Mouse (Mus musculus) forebrain, embryonic 16.5 days (tissue): ENCODE measurements around the gene BC048403. TPM values are rescaled to one million over a fixed set of nuclear protein-coding genes. Genes with fewer than 3 reads are reported as not detected.
A peak's percentile ranks its signal among the peaks of the same experiment; 100 is the strongest.

ENCODE experiments used
- ATAC-seq: fragments of 200-750 bp; cut with Nextera tagmentation; 2 replicates; pipeline ENCODE4 v1.8.0; 2017; ENCODE audit warnings: mild to moderate bottlenecking, moderate library complexity
- H3K27ac ChIP-seq: fragments of 300-500 bp; sonication (generic); 2 replicates; pipeline ENCODE4 v1.5.1; 2014; ENCODE audit warnings: low read length, control low read depth
- H3K27me3 ChIP-seq: fragments of 300-500 bp; sonication (generic); replicated peaks from 2 replicates; pipeline ENCODE4 v1.6.1; 2014; ENCODE audit warnings: low read length; ENCODE audit not compliant: control insufficient read depth, insufficient read depth
- H3K36me3 ChIP-seq: fragments of 300-500 bp; sonication (generic); 2 replicates; pipeline ENCODE4 v1.6.1; 2014; ENCODE audit not compliant: control insufficient read depth, insufficient read depth
- H3K4me1 ChIP-seq: fragments of 300-500 bp; sonication (generic); replicated peaks from 2 replicates; pipeline ENCODE4 v1.6.1; 2014; ENCODE audit warnings: low read length; ENCODE audit not compliant: control insufficient read depth, insufficient read depth
- H3K4me2 ChIP-seq: fragments of 300-500 bp; sonication (generic); 2 replicates; pipeline ENCODE4 v1.6.1; 2014; ENCODE audit warnings: mild to moderate bottlenecking, low read length, control low read depth
- H3K4me3 ChIP-seq: fragments of 300-500 bp; sonication (generic); replicated peaks from 2 replicates; pipeline ENCODE4 v1.5.1; 2014; ENCODE audit warnings: mild to moderate bottlenecking, low read length, control low read depth
- H3K9ac ChIP-seq: fragments of 300-500 bp; sonication (generic); replicated peaks from 2 replicates; pipeline ENCODE4 v1.6.1; 2014; ENCODE audit warnings: low read depth, low read length, control low read depth
- H3K9me3 ChIP-seq: fragments of 300-500 bp; sonication (generic); 2 replicates; pipeline ENCODE4 v1.6.1; 2016; ENCODE audit warnings: low read length; ENCODE audit not compliant: control insufficient read depth
- WGBS: fragments of 180-500 bp; shearing (Covaris S2); extraction: QIAGEN DNeasy Blood & Tissue Kit; methylation state at CpG from one replicate; pipeline ENCODE4 v1.1.7; 2014; 5-methylcytosine and 5-hydroxymethylcytosine counted together
- polyA plus RNA-seq: library from polyadenylated mRNA; unstranded; fragments of >200 nt; fragmentation: Nextera tagmentation; extraction: Ambion mirVana; gene quantifications from 2 replicates; pipeline ENCODE4 v1.2.1, GENCODE M21; 2015

Gene BC048403
- polyA plus RNA-seq, 1 experiment from 2014 or later: 3.3 TPM

GRCm38 (mm10) chr10:121750175-121750574 lies 10.4 kb downstream of the BC048403 start:
- ATAC-seq: no peak
- peaks cover 21% of the 10 kb centered on the region for H3K36me3 ChIP-seq
- no peak overlapping the region for H3K27ac ChIP-seq
- no peak overlapping the region for H3K4me2 ChIP-seq
- H3K9ac ChIP-seq: no peak overlapping the region
- H3K4me3 ChIP-seq: no peak overlapping the region
- H3K4me1 ChIP-seq: no peaks in the 10 kb centered on the region
- WGBS: 94% methylated on average over 12 of the region's 12 CpGs
- no peaks in the 10 kb centered on the region for H3K9me3 ChIP-seq
- H3K27me3 ChIP-seq: no peaks in the 10 kb centered on the region

- Histone ChIP-seq H3K9me3 (no peaks in the 10 kb centered on the region), H3K27ac (no peak overlapping the region), H3K4me1 (no peaks in the 10 kb centered on the region), H3K9ac (no peak overlapping the region), H3K36me3 (peaks cover 10% of the 10 kb centered on the region), H3K4me3 (no peak overlapping the region), H3K27me3 (no peaks in the 10 kb centered on the region), H3K4me2 (no peak overlapping the region)
- 87% methylated on average over 5 of the region's 5 CpGs for WGBS
- no peak for ATAC-seq
Measured at GRCm38 (mm10) chr10:121754237-121754636, 14.5 kb downstream of the BC048403 start.

- Histone ChIP-seq H3K27ac (no peak overlapping the region), H3K4me1 (no peaks in the 10 kb centered on the region), H3K9ac (no peak overlapping the region), H3K27me3 (no peaks in the 10 kb centered on the region), H3K9me3 (no peaks in the 10 kb centered on the region), H3K4me3 (no peak overlapping the region), H3K36me3 (peaks cover 4% of the 10 kb centered on the region; the same call in 1 of the 2 replicates), H3K4me2 (no peak overlapping the region)
- 62% methylated on average over 1 of the region's 1 CpGs for WGBS
- ATAC-seq: no peak
Measured at GRCm38 (mm10) chr10:121755822-121756221, 16.1 kb downstream of the BC048403 start.

GRCm38 (mm10) chr10:121756677-121757076 lies 16.9 kb downstream of the BC048403 start:
- H3K9me3 ChIP-seq: no peaks in the 10 kb centered on the region
- no peak overlapping the region for H3K4me3 ChIP-seq
- no peak overlapping the region for H3K9ac ChIP-seq
- H3K4me1 ChIP-seq: no peaks in the 10 kb centered on the region
- WGBS: 85% methylated on average over 4 of the region's 4 CpGs
- H3K27me3 ChIP-seq: no peaks in the 10 kb centered on the region
- no peak for ATAC-seq
- peaks cover 4% of the 10 kb centered on the region; the same call in 1 of the 2 replicates for H3K36me3 ChIP-seq
- H3K4me2 ChIP-seq: no peak overlapping the region
- no peak overlapping the region for H3K27ac ChIP-seq

- Histone ChIP-seq H3K4me2 (no peak overlapping the region), H3K27ac (no peak overlapping the region), H3K9ac (no peak overlapping the region), H3K27me3 (no peaks in the 10 kb centered on the region), H3K4me3 (no peak overlapping the region), H3K9me3 (no peaks in the 10 kb centered on the region), H3K4me1 (no peaks in the 10 kb centered on the region), H3K36me3 (no peaks in the 10 kb centered on the region)
- ATAC-seq: no peak
- WGBS: 51% methylated on average over 8 of the region's 8 CpGs
Measured at GRCm38 (mm10) chr10:121759095-121759494, 19.4 kb downstream of the BC048403 start.

GRCm38 (mm10) chr10:121762141-121762540 lies 22.4 kb downstream of the BC048403 start:
- Histone ChIP-seq H3K9ac (no peak overlapping the region), H3K27ac (no peak overlapping the region), H3K4me1 (peaks cover 11% of the 10 kb centered on the region; the same call in 1 of the 2 replicates), H3K4me2 (no peak overlapping the region), H3K27me3 (no peaks in the 10 kb centered on the region), H3K9me3 (no peaks in the 10 kb centered on the region), H3K4me3 (no peak overlapping the region), H3K36me3 (no peaks in the 10 kb centered on the region)
- no peak for ATAC-seq
- 92% methylated on average over 9 of the region's 9 CpGs for WGBS

GRCm38 (mm10) chr10:121763191-121763590 lies 23.5 kb downstream of the BC048403 start:
- Histone ChIP-seq H3K9me3 (no peaks in the 10 kb centered on the region), H3K9ac (no peak overlapping the region), H3K27ac (no peak overlapping the region), H3K4me3 (no peak overlapping the region), H3K4me1 (peaks cover 11% of the 10 kb centered on the region; the same call in 1 of the 2 replicates), H3K36me3 (no peaks in the 10 kb centered on the region), H3K27me3 (no peaks in the 10 kb centered on the region), H3K4me2 (no peak overlapping the region)
- ATAC-seq: no peak
- WGBS: 88% methylated on average over 9 of the region's 13 CpGs

- Histone ChIP-seq H3K4me1 (peaks cover 11% of the 10 kb centered on the region; the same call in 1 of the 2 replicates), H3K9ac (no peak overlapping the region), H3K9me3 (no peaks in the 10 kb centered on the region), H3K4me3 (no peak overlapping the region), H3K27ac (peak overlapping the region; percentile 32; the same call in 1 of the 2 replicates), H3K27me3 (no peaks in the 10 kb centered on the region), H3K4me2 (0 out of 2 replicates have a peak overlapping the region, but pooled peaks have one; percentile 2), H3K36me3 (no peaks in the 10 kb centered on the region)
- peak; percentile 59 for ATAC-seq
- WGBS: 77% methylated on average over 13 of the region's 13 CpGs
Measured at GRCm38 (mm10) chr10:121764469-121765173, 24.9 kb downstream of the BC048403 start.

- Histone ChIP-seq H3K27ac (peak overlapping the region; percentile 65), H3K9ac (no peak overlapping the region), H3K9me3 (no peaks in the 10 kb centered on the region), H3K36me3 (no peaks in the 10 kb centered on the region), H3K4me3 (no peak overlapping the region), H3K27me3 (no peaks in the 10 kb centered on the region), H3K4me2 (peak overlapping the region; percentile 16; the same call in 1 of the 2 replicates), H3K4me1 (peaks cover 11% of the 10 kb centered on the region; the same call in 1 of the 2 replicates)
- ATAC-seq: peak; percentile 98
- 18% methylated on average over 10 of the region's 10 CpGs for WGBS
Measured at GRCm38 (mm10) chr10:121765174-121766057, 25.7 kb downstream of the BC048403 start.
